Mouse (Mus musculus): ENCODE data around the gene Zscan29. TPM values are rescaled to one million over a fixed set of nuclear protein-coding genes. Genes with fewer than 3 reads are reported as not detected.

The Zscan29 gene
- 24.6 to 30.0 TPM (median 26.4 TPM) in 4 replicates for total RNA-seq (2023)

DNA sequence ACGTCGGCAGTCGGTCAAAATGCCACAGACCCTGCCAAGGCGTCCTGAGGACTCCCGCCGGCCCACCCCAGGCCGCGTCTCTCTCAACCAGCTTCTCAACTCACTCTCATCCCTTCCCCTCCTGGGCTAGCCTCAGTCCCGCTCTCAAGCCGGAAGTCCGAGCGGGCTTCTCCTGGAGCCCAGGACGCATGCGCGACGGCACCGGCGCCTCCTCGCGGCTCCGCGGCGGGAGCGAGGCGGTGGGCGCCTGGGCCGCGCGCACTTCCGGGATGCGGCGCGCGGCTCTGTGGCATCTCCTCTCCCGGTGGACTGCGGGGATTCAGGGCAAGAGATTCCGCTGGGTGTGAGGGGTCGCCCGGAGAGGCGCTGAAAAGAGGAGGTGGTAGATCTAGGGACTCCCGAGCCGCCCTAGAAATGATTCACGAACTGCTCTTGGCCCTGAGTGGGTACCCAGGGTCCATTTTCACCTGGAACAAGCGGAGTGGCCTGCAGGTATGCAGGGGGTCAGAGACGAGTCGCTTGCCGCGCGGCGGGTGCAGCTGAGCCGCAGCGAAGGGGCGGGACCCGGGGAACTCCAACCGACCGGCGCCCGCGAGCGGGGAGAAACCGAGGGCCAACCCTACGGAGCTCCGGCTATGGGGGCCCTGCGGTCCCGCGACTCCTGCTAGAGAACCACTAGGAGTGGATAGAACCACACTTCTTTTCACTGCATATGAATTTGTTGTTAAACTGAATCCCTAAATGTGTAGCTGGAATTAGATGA lies at the start of gene Zscan29:
Gene Zscan29 (minus strand): TSS at position 146 of the 763 bp plus-strand sequence.

DNA sequence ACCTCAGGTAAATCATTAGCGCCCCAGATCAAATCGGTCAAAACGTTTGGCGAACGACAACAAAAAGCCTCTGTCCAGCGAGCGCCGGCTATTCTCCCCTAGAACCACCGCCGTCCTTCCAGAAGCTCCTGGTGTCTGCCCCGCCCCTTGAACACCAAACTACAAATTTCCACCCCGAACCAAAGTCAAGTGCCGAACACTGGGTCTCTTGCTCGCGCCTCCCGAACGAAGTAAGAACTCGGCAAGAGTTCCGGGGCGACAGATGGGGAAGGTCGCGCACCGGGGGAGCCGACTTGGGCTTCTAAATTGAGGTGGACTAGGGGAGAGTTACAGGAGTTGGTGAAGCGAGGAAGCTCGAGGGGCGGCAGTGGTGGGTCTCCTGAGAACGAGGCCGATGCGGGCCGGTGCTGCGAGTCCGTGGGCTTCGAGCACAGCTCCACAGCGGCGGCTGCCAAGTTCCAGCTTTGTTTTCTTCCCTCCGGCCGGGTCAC lies 399 bp downstream of the Zscan29 start, which contains the start of gene Tubgcp4:
Gene Tubgcp4 (plus strand): TSS at position 174 of the 491 bp plus-strand sequence.

GRCm38 (mm10) chr2:121140018-121140882 lies 30.7 kb downstream of the Zscan29 start, which contains the start of the genes Adal and Lcmt2:
TSS of gene Adal (plus strand) at chr2:121140428.
TSS of gene Lcmt2 (minus strand) at chr2:121140653.

GRCm38 (mm10) chr2:121109695-121110094 lies 61.2 kb downstream of the Zscan29 start, which contains the start of gene Tgm7:
TSS of gene Tgm7 (minus strand) at chr2:121109795.

Other genes starting within 250 kb of the Zscan29 start
- 65.5 to 69.8 TPM (median 68.6 TPM) in 4 replicates for gene Ubr1, start 200.4 kb downstream of the Zscan29 start, total RNA-seq (2023)
- gene Tmem62, start 194.1 kb downstream of the Zscan29 start, total RNA-seq (2023): 16.7 to 30.8 TPM (median 24.9 TPM) in 4 replicates
- 75.5 to 85.5 TPM (median 83.6 TPM) in 4 replicates for gene Ccndbp1, start 162.7 kb downstream of the Zscan29 start, total RNA-seq (2023)
- not detected in 4 replicates for gene Epb42, start 134.1 kb downstream of the Zscan29 start, total RNA-seq (2023)
- not detected in 4 replicates for gene Tgm5, start 85.3 kb downstream of the Zscan29 start, total RNA-seq (2023)
- gene Tgm7, start 61.3 kb downstream of the Zscan29 start, total RNA-seq (2023): not detected in 4 replicates
- gene Adal, start 30.7 kb downstream of the Zscan29 start, total RNA-seq (2023): 13.6 to 19.3 TPM (median 16.8 TPM) in 4 replicates
- gene Lcmt2, start 30.5 kb downstream of the Zscan29 start, total RNA-seq (2023): 8.2 to 9.2 TPM (median 8.5 TPM) in 4 replicates
- gene Tubgcp4, start 471 bp downstream of the Zscan29 start, total RNA-seq (2023): 69.4 to 82.8 TPM (median 76.4 TPM) in 4 replicates
- gene Trp53bp1, start 100.3 kb upstream of the Zscan29 start, total RNA-seq (2023): 89.0 to 109 TPM (median 98.1 TPM) in 4 replicates
- 0.06 to 0.55 TPM (median 0.14 TPM) in 4 replicates for gene Map1a, start 118.5 kb upstream of the Zscan29 start, total RNA-seq (2023)
- 24.5 to 29.2 TPM (median 25.0 TPM) in 4 replicates for gene Ppip5k1, start 184.3 kb upstream of the Zscan29 start, total RNA-seq (2023)
- not detected in 4 replicates for gene Ckmt1, start 186.6 kb upstream of the Zscan29 start, total RNA-seq (2023)
- not detected in 4 replicates for gene Strc, start 216.0 kb upstream of the Zscan29 start, total RNA-seq (2023)
- gene Pdia3, start 242.7 kb upstream of the Zscan29 start, total RNA-seq (2023): 104 to 133 TPM (median 121 TPM) in 4 replicates
- gene Catsper2, start 242.7 kb upstream of the Zscan29 start, total RNA-seq (2023): 1.9 to 4.9 TPM (median 2.5 TPM) in 4 replicates